Mouse (Mus musculus) liver, embryonic 14.5 days (tissue): ENCODE results near the gene Cabp1. TPM values are rescaled to one million over a fixed set of nuclear protein-coding genes. Genes with fewer than 3 reads are reported as not detected.

Experiments
- ATAC-seq: fragments of 200-750 bp; cut with Nextera tagmentation; 2 replicates; pipeline ENCODE4 v1.8.0; 2017; ENCODE audit warnings: moderate number of reproducible peaks, mild to moderate bottlenecking, moderate library complexity; ENCODE audit not compliant: insufficient read depth
- DNase-seq, 3 experiments: peaks; one replicate each; pipeline ENCODE4 v3.0.0-alpha.2; 2012 to 2013; ENCODE audit warnings: low read depth in 3 of 3, low spot score in 3 of 3
- H3K27ac ChIP-seq: fragments of 300-500 bp; sonication (generic); 2 replicates; pipeline ENCODE4 v1.5.1; 2014; ENCODE audit warnings: moderate library complexity, mild to moderate bottlenecking, control low read depth, inconsistent platforms
- H3K27me3 ChIP-seq: fragments of 300-500 bp; sonication (generic); 2 replicates; pipeline ENCODE4 v1.6.1; 2014; ENCODE audit warnings: mild to moderate bottlenecking, low read length, moderate library complexity; ENCODE audit not compliant: control insufficient read depth, insufficient read depth
- H3K36me3 ChIP-seq: fragments of 300-500 bp; sonication (generic); replicated peaks from 2 replicates; pipeline ENCODE4 v1.6.1; 2014; ENCODE audit warnings: low read depth; ENCODE audit not compliant: control insufficient read depth, insufficient read depth
- H3K4me1 ChIP-seq, 2 experiments: fragments of 200-500 bp in 1 of 2; fragments of 300-500 bp in 1 of 2; sonication (generic) in 1 of 2; replicated peaks; 2 replicates each; pipeline ENCODE4 v1.6.1; 2012 to 2014; ENCODE audit warnings: antibody characterized with exemption in 1 of 2, inconsistent platforms in 1 of 2, low read length in 1 of 2; ENCODE audit not compliant: control insufficient read depth in 2 of 2, insufficient read depth in 2 of 2
- H3K4me2 ChIP-seq: fragments of 300-500 bp; sonication (generic); 2 replicates; pipeline ENCODE4 v1.6.1; 2014; ENCODE audit warnings: low read depth, mild to moderate bottlenecking, control low read depth, moderate library complexity
- H3K4me3 ChIP-seq, 2 experiments: fragments of 200-500 bp in 1 of 2; fragments of 300-500 bp in 1 of 2; sonication (generic) in 1 of 2; 2 replicates each; pipeline ENCODE4 v1.5.1; 2012 to 2014; ENCODE audit warnings: low read depth in 2 of 2, low read length in 2 of 2, mild to moderate bottlenecking in 2 of 2, control low read depth in 1 of 2, inconsistent platforms in 1 of 2, moderate library complexity in 1 of 2; ENCODE audit not compliant: insufficient read depth in 1 of 2
- H3K9ac ChIP-seq: fragments of 300-500 bp; sonication (generic); replicated peaks from 2 replicates; pipeline ENCODE4 v1.6.1; 2014; ENCODE audit warnings: mild to moderate bottlenecking, control low read depth, moderate library complexity
- H3K9me3 ChIP-seq: fragments of 300-500 bp; sonication (generic); 2 replicates; pipeline ENCODE4 v1.6.1; 2016; ENCODE audit warnings: low read length, mixed read lengths; ENCODE audit not compliant: control insufficient read depth
- CTCF ChIP-seq: IDR thresholded peaks from 2 replicates; pipeline ENCODE4 v1.5.1; 2016; ENCODE audit warnings: antibody characterized with exemption, low read depth, control low read depth
- EP300 ChIP-seq: IDR thresholded peaks from 2 replicates; pipeline ENCODE4 v1.6.1; 2016; ENCODE audit warnings: antibody characterized with exemption, low read depth
- WGBS: fragments of 180-500 bp; shearing (Covaris S2); extraction: QIAGEN DNeasy Blood & Tissue Kit; methylation state at CpG from one replicate; pipeline ENCODE4 v1.1.7; 2014; ENCODE audit not compliant: insufficient replicate concordance; 5-methylcytosine and 5-hydroxymethylcytosine counted together
- polyA plus RNA-seq, 2 experiments: library from polyadenylated mRNA; depleted of rRNA in 1 of 2; stranded (reverse) in 1 of 2; unstranded in 1 of 2; fragments of >200 nt; fragmentation: Nextera tagmentation in 1 of 2; extraction: Ambion mirVana in 1 of 2; gene quantifications; 2 replicates each; pipeline versions ENCODE4 v1.2.1 to v1.2.3; 2012 to 2014

Gene Cabp1
- polyA plus RNA-seq, 2 experiments: 0.13 to 0.14 TPM

DNA sequence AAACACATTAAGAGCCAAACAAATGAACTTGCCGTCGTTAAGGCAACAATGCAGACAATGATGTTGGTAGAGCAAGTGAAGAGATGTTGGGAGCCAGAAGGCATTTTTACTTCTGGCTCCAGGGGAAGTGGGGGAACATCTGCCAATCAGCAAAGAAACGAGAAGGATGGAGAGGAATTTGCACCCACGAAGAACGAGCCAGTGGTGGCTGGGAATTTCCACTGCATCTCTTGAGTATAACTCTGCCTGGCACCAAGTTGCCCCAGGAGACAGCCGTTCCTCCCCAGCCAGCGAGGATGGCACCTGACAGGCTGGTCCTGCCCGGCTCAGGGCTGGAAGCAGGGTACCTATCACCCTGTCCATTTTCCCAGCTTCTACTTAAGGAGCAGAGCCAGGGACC is 11.3 kb downstream of the Cabp1 start:
- TF ChIP-seq EP300: no peak
- no peak for TF ChIP-seq CTCF
- DNase-seq: no peak
- H3K27me3 ChIP-seq: peaks cover 15% of the 10 kb centered on the region
- no peak overlapping the region for H3K27ac ChIP-seq
- H3K9ac ChIP-seq: no peak overlapping the region
- no peak overlapping the region for H3K4me2 ChIP-seq
- H3K36me3 ChIP-seq: no peaks in the 10 kb centered on the region
- peaks cover 0 to 3% of the 10 kb centered on the region in 2 experiments; a peak in 2 of 4 replicates for H3K4me1 ChIP-seq
- H3K9me3 ChIP-seq: no peaks in the 10 kb centered on the region
- 55% methylated on average over 8 of the region's 8 CpGs for WGBS
- no peak overlapping the region for H3K4me3 ChIP-seq
- no peak for ATAC-seq

DNA sequence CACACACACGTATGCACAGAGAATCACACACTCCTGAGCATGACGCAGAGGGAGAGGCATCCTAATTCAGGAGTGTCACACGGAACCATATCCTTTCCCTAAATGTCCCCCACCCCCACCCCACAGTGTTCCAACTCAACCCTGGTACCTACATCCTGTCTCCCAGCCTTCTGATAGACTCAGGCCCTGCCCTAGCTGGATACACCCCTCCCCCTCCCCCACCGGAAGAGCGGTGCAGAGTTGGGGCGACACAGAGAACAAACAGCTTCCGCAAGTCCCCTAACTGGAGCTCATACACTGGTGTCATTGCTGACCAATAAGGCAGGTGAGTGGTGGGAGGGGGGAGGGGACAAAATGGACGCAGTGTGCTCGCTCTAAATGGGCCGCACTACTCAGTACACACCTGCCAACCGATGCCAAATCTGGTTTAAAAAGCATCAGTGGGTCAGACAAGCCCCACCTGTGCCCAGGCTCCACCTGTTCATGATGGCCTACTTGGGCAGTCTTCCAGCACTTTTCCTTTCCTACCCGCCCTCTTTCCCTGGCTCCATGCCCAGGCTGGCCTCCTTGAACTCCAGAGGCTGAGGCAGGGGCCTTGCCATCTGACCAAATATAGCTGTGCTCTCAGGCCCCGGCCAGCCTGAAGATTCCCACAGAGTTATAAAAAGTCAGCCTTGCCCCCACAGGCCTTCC is 12.8 kb downstream of the Cabp1 start:
- no peak overlapping the region for H3K9ac ChIP-seq
- H3K27me3 ChIP-seq: peaks cover 7% of the 10 kb centered on the region
- no peaks in the 10 kb centered on the region for H3K9me3 ChIP-seq
- ATAC-seq (no peak), DNase-seq (no peak)
- no peak for TF ChIP-seq EP300
- no peak for TF ChIP-seq CTCF
- H3K36me3 ChIP-seq: no peaks in the 10 kb centered on the region
- H3K4me2 ChIP-seq: no peak overlapping the region
- WGBS: 60% methylated on average over 13 of the region's 13 CpGs
- H3K4me1 ChIP-seq: no peaks in the 10 kb centered on the region
- no peak overlapping the region for H3K27ac ChIP-seq
- no peak overlapping the region for H3K4me3 ChIP-seq

DNA sequence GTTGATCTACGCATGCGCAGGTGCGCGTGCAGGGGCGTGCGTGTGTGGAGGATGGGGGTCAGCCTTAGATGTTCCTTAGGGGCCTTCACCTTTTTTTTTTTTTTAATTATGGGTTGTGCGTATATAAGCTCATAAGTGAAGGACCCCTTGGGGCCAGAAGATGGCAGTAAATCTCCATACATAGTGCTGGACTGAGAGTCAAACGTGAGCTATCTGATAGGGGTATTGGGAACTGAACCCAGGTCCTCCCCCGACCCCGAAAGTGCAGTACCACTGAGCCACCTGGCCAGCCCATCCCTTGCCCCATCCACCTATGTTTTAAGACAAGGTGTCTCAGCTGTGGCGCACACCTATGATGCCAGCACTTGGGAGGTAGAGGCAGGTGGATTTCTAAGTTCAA is 14.6 kb downstream of the Cabp1 start:
- no peak for DNase-seq
- no peak overlapping the region for H3K9ac ChIP-seq
- no peak overlapping the region for H3K4me2 ChIP-seq
- TF ChIP-seq EP300 (no peak), CTCF (no peak)
- ATAC-seq: no peak
- no peaks in the 10 kb centered on the region for H3K9me3 ChIP-seq
- no peak overlapping the region for H3K27ac ChIP-seq
- H3K27me3 ChIP-seq: no peaks in the 10 kb centered on the region
- WGBS: 78% methylated on average over 11 of the region's 11 CpGs
- H3K4me1 ChIP-seq: no peaks in the 10 kb centered on the region
- no peak overlapping the region for H3K4me3 ChIP-seq
- H3K36me3 ChIP-seq: no peaks in the 10 kb centered on the region

DNA sequence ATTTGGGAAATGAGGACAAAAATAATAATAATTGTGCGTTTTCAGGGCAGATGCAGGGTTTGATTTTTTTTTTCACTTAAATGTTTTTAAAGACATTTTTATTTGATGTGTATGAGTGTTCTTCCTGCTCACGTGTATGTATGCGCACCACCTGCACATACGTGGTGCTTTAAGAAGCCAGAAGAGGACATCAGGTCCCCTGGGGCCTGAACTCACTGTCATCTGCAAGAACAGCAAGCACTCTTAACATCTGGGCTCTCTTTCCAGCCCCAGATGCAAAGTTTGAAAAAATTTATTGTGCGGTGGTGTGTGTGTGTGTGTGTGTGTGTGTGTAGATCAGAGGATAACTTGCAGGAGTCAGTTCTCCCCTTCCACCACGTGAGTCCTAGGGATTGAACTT is 16.3 kb downstream of the Cabp1 start:
- Histone ChIP-seq H3K36me3 (no peaks in the 10 kb centered on the region), H3K4me2 (no peak overlapping the region), H3K9ac (no peak overlapping the region), H3K27me3 (no peaks in the 10 kb centered on the region), H3K9me3 (no peaks in the 10 kb centered on the region), H3K27ac (no peak overlapping the region), H3K4me3 (no peak overlapping the region), H3K4me1 (no peaks in the 10 kb centered on the region)
- ATAC-seq (no peak), DNase-seq (no peak)
- no peak for TF ChIP-seq EP300
- TF ChIP-seq CTCF: no peak
- WGBS: 70% methylated on average over 6 of the region's 6 CpGs

DNA sequence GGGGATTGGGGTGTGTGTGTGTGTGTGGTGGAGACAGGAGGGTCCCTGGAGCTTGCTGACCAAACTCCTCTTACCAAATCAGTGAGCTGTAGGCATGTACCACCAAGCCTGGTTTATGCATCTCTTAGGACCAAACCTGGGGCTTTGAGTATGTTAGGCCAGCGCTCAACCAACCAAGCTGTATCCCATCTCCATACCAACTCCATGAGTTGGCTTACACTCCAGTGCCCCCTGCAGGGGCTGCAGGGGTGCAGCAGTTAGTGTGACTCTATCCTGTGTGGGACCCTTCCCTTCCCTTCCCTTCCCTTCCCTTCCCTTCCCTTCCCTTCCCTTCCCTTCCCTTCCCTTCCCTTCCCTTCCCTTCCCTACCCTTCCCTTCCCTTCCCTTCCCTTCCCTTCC is 19.6 kb downstream of the Cabp1 start:
- Histone ChIP-seq H3K27me3 (no peaks in the 10 kb centered on the region), H3K4me3 (no peak overlapping the region), H3K36me3 (no peaks in the 10 kb centered on the region), H3K4me1 (no peaks in the 10 kb centered on the region), H3K9ac (no peak overlapping the region), H3K27ac (no peak overlapping the region), H3K4me2 (no peak overlapping the region), H3K9me3 (no peaks in the 10 kb centered on the region)
- 80% methylated on average over 1 of the region's 1 CpGs for WGBS
- ATAC-seq (no peak), DNase-seq (no peak)
- TF ChIP-seq EP300 (no peak), CTCF (peak; percentile 57)
